Mouse (Mus musculus) stomach, postnatal 0 days (tissue): ENCODE results near the gene Olfr1416.

Experiments
- CTCF ChIP-seq: IDR thresholded peaks from 2 replicates; pipeline ENCODE4 v1.5.1; 2016; ENCODE audit warnings: antibody characterized with exemption, low read depth, mild to moderate bottlenecking, moderate library complexity
- EP300 ChIP-seq: optimal IDR thresholded peaks from 2 replicates; pipeline ENCODE3; 2016; ENCODE audit warnings: antibody characterized with exemption

GRCm38 (mm10) chr1:92434986-92435385, 49.9 kb downstream of the Olfr1416 start:
- no peak for TF ChIP-seq CTCF
- no peak for TF ChIP-seq EP300
